Mouse (Mus musculus) MEL (cell line): ENCODE results near the gene Cntrl. TPM values are rescaled to one million over a fixed set of nuclear protein-coding genes. Genes with fewer than 3 reads are reported as not detected.

Source experiments
- polyA plus RNA-seq, 2 experiments: library from polyadenylated mRNA; stranded (reverse) in 1 of 2; unstranded in 1 of 2; fragments of >175 nt in 1 of 2; fragments of >200 nt in 1 of 2; gene quantifications; 2 replicates each; pipeline versions ENCODE4 v1.2.1 to v1.2.4; 2012; ENCODE audit warnings: low replicate concordance in 2 of 2, low read depth in 1 of 2; ENCODE audit not compliant: insufficient read length in 2 of 2, insufficient read depth in 1 of 2, missing spikeins in 1 of 2
- total RNA-seq: library from RNA; depleted of rRNA; stranded (reverse); fragments of 300-350 nt; gene quantifications from 2 replicates; pipeline ENCODE4 v1.2.3, GENCODE M21; 2012; rRNA removed

The Cntrl gene
- total and polyA plus RNA-seq, 3 experiments, result 17.0 to 24.0 TPM; not detected in 1

Other genes starting within 250 kb of the Cntrl start
- gene Cutal, start 235.1 kb upstream of the Cntrl start, total RNA-seq, result not detected in 2 replicates
- gene Cutal, start 235.1 kb upstream of the Cntrl start, polyA plus RNA-seq, result not detected
- gene Psmd5, start 234.5 kb upstream of the Cntrl start, total RNA-seq, result 48.1 and 63.0 TPM in 2 replicates
- gene Psmd5, start 234.5 kb upstream of the Cntrl start, polyA plus RNA-seq, result 10 to 100 TPM in 1 of 2 experiments, not detected in 1; 70.3 TPM
- gene Phf19, start 195.5 kb upstream of the Cntrl start, total RNA-seq, result 10.2 and 10.9 TPM in 2 replicates
- gene Phf19, start 195.5 kb upstream of the Cntrl start, polyA plus RNA-seq, result 10 to 100 TPM in 1 of 2 experiments, not detected in 1; 26.2 TPM
- 0.04 TPM in 1 of 2 replicates, not detected in the other for gene Traf1, start 147.7 kb upstream of the Cntrl start, total RNA-seq
- gene Traf1, start 147.7 kb upstream of the Cntrl start, polyA plus RNA-seq, result under 1 TPM in 1 of 2 experiments, not detected in 1; 0.03 TPM
- not detected in 2 replicates for gene Hc, start 48.1 kb upstream of the Cntrl start, total RNA-seq
- not detected for gene Hc, start 48.1 kb upstream of the Cntrl start, polyA plus RNA-seq
- gene AI182371, start 7.9 kb upstream of the Cntrl start, total RNA-seq, result 0.12 TPM in 1 of 2 replicates, not detected in the other
- gene AI182371, start 7.9 kb upstream of the Cntrl start, polyA plus RNA-seq, result under 1 TPM in 1 of 2 experiments, not detected in 1; 0.40 TPM
- 27.2 and 28.1 TPM in 2 replicates for gene Rab14, start 91.6 kb downstream of the Cntrl start, total RNA-seq
- 10 to 100 TPM; 78.1 to 81.6 TPM for gene Rab14, start 91.6 kb downstream of the Cntrl start, polyA plus RNA-seq
- gene Gsn, start 146.9 kb downstream of the Cntrl start, total RNA-seq, result 6.0 and 8.0 TPM in 2 replicates
- 1 to 10 TPM in 1 of 2 experiments, not detected in 1; 8.2 TPM for gene Gsn, start 146.9 kb downstream of the Cntrl start, polyA plus RNA-seq
- gene Stom, start 227.5 kb downstream of the Cntrl start, total RNA-seq, result 27.2 and 49.4 TPM in 2 replicates
- gene Stom, start 227.5 kb downstream of the Cntrl start, polyA plus RNA-seq, result 10 to 100 TPM in 1 of 2 experiments, not detected in 1; 28.0 TPM